Mouse (Mus musculus) bone marrow macrophage, adult 2 months (primary cell): ENCODE measurements around the gene Lamb3.

Experiments
- CTCF ChIP-seq: IDR thresholded peaks from 2 replicates; pipeline ENCODE4 v1.5.1; 2012; ENCODE audit warnings: low read depth, mild to moderate bottlenecking, low read length, moderate library complexity
- POLR2A ChIP-seq: IDR thresholded peaks from 2 replicates; pipeline ENCODE4 v1.6.1; 2012; ENCODE audit warnings: mild to moderate bottlenecking, low read depth, low read length, borderline replicate concordance

DNA sequence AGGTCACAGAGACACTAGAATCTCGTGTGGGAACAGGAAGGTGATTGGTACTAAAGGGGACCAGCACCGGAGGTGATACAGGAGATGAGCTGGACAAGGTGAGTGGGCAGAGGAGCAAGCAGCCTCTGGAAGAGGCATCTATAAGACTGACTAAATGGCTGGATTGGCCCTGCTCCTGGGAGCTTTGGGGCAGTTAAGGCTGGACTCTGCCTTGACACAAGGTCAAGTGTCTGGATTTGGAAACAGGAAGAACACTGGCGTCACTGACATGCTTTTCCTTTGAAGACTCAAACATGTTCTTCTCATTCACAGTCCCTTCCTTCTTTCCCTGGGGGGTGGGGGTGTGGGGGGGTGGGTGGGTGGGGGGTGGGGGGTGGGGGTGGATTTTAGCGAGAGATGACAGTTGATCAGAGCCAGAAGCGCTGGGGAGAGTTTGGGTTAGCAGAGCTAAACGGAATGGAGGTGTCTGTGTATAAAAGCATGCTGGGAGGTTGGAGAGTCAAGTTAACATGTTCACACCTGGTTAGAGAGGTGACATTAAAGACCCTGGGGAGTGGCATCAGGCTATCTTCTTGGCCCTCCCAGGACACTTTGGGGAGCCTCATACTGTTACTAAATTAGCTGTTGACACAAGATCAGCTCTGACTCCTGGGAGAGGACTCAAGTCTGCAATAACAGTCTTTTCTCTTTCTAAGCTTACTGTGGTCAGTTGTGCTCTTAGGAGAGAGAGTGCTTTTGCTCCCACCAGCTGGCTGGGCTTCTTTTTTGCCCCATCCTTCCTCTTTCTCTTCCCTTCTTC is 63.7 kb downstream of the Lamb3 start:
- TF ChIP-seq POLR2A (no peak), CTCF (no peak)
